Mouse (Mus musculus) hindbrain, embryonic 10.5 days (tissue): ENCODE measurements at regions not wholly inside any gene's neighbourhood (a gene's known extent, or its start where the extent isn't known, plus 50 kb on each side); places are given as distances from the start of the nearest gene placed in this dataset.
A peak's percentile ranks its signal among the peaks of the same experiment; 100 is the strongest.

Experiments used
- DNase-seq: peaks from one replicate; pipeline ENCODE4 v3.0.0-alpha.2; 2017; ENCODE audit warnings: low spot score
- H3K27ac ChIP-seq: fragments of 300-500 bp; sonication (generic); 2 replicates; pipeline ENCODE4 v1.5.1; 2016; ENCODE audit warnings: mild to moderate bottlenecking, moderate library complexity
- H3K27me3 ChIP-seq: fragments of 300-500 bp; sonication (generic); 2 replicates; pipeline ENCODE4 v1.6.1; 2016; ENCODE audit warnings: mild to moderate bottlenecking; ENCODE audit not compliant: poor library complexity, insufficient read depth, severe bottlenecking
- H3K36me3 ChIP-seq: fragments of 300-500 bp; sonication (generic); 2 replicates; pipeline ENCODE4 v1.6.1; 2016; ENCODE audit warnings: mild to moderate bottlenecking, moderate library complexity
- H3K4me1 ChIP-seq: fragments of 300-500 bp; sonication (generic); replicated peaks from 2 replicates; pipeline ENCODE4 v1.6.1; 2016; ENCODE audit warnings: mild to moderate bottlenecking
- H3K4me3 ChIP-seq: fragments of 300-500 bp; sonication (generic); 2 replicates; pipeline ENCODE4 v1.5.1; 2016; ENCODE audit warnings: mild to moderate bottlenecking, moderate library complexity
- H3K9me3 ChIP-seq: fragments of 300-500 bp; sonication (generic); 2 replicates; pipeline ENCODE4 v1.6.1; 2016; ENCODE audit warnings: mild to moderate bottlenecking, moderate library complexity
- WGBS: fragments of 180-500 bp; shearing (Covaris S2); methylation state at CpG from one replicate; pipeline ENCODE4 v1.1.7; 2016; 5-methylcytosine and 5-hydroxymethylcytosine counted together

DNA sequence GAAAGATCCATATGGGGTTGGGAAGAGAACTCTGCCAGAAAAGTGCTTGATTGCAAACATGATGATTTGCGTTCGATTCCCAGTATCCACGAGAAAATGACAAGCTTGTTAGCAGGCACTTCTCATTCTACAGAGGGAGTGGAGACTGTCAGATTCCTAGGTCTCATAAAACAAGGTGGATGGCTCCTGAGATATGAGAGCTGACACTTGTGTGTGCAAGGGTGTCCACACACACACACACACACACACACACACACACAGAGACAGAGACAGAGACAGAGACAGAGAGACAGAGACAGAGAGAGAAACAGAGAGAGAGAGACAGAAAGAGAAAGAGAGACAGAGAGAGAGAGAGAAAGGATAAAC is 585.4 kb downstream of the Cdk5rap2 start:
- no peak overlapping the region for H3K4me3 ChIP-seq
- peaks cover 50% of the 10 kb centered on the region for H3K27me3 ChIP-seq
- peak overlapping the region; percentile 45; the same call in 1 of the 2 replicates for H3K27ac ChIP-seq
- DNase-seq, result no peak
- no peaks in the 10 kb centered on the region for H3K9me3 ChIP-seq
- H3K4me1 ChIP-seq, result peaks cover 17% of the 10 kb centered on the region
- no peaks in the 10 kb centered on the region for H3K36me3 ChIP-seq
- 30% methylated on average over 3 of the region's 3 CpGs for WGBS

DNA sequence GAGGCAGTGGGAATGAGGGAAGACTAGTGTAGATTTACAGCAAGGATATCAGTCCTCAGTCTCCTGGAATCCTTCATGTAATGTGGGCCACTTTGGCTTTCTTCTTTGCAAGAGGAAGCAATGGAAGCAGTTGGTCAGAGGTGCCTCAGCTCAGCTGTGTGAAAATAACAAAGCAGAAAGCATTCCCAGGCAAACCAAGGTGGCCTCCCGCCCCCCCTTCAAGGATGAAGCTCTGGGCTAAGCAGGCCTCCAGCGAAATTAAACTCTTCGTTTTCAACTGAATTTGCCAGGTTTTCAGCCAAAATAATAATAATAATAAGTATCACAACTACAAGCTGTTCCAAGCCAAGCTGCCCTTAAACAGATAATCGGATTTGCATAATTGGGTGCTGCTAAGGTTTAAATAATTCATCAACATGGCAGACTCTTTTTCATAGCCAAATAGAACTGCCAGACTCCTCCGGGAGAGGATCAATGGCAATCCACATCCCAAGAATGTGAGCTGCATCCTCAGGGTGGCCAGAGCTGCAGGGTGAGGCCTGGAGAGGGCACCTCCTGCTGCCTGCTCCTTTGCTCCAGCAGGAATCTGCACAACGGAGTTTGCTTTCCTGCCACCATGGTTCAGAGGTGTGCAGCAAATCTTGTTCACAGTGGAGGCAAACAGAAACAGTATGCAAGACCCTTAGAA is 585.9 kb downstream of the Cdk5rap2 start:
- Histone ChIP-seq H3K9me3 (no peaks in the 10 kb centered on the region), H3K27me3 (peaks cover 54% of the 10 kb centered on the region), H3K27ac (peak overlapping the region; percentile 45; the same call in 1 of the 2 replicates), H3K4me3 (no peak overlapping the region), H3K4me1 (peaks cover 17% of the 10 kb centered on the region), H3K36me3 (no peaks in the 10 kb centered on the region)
- 13% methylated on average over 6 of the region's 6 CpGs for WGBS
- DNase-seq, result no peak

DNA sequence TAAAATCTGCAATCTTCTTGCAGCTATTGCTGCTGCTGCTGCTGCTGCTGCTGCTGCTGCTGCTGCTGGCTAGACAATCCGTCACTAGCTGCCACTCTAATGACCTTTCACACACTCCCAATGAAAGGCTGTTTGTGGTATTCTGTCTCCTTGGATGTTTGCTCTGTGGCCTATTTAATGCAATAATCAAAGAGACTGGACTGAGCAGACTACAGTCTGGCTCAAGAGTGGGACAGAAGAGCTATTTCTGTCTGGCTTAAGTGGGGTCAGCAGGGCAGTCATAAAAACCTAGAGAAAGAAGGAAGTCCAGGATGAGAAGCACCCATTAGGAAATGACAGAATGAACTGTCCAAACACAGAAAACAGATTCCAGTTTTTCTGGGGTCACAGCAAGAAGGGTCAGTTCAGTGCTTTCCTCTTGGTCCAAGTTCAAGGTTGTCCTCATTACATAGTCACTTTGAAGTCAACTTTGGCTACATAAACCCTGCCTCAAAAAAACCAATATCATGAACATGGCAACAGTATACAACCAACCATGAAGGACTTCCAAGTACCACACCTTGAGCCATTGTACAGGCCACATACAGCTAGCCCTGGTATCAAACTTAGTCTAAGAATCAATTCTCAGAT is 586.8 kb downstream of the Cdk5rap2 start:
- WGBS, result 5% methylated on average over 1 of the region's 1 CpGs

DNA sequence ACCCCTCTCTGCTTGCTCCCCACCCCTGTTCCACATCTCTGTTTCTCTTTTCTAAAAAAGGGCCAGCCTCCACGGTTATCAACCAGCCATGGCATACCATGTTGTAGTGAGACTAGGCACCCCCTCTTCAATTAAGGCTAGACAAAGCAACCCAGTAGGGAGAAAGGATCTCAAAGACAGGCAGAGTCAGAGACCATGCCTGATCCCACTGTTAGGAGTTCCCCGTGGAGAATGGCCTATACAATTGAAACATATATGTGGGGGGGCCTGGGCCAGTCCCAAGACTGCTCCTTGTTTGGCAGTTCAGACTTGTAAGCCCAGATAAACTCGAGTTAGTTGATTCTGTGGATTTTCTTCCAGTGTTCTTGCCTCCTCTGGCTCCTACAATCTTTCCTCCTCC is 591.4 kb downstream of the Cdk5rap2 start:
- WGBS, result 17% methylated on average over 3 of the region's 3 CpGs
- no peak overlapping the region for H3K4me3 ChIP-seq

More for the DNA sequence above, 586.8 kb downstream of the Cdk5rap2 start:
- Histone ChIP-seq H3K36me3 (no peaks in the 10 kb centered on the region), H3K4me1 (peaks cover 21% of the 10 kb centered on the region), H3K27me3 (peaks cover 54% of the 10 kb centered on the region), H3K9me3 (no peaks in the 10 kb centered on the region), H3K4me3 (no peak overlapping the region), H3K27ac (0 out of 2 replicates have a peak overlapping the region, but pooled peaks have one; percentile 16)
- peak; percentile 23 for DNase-seq

DNA sequence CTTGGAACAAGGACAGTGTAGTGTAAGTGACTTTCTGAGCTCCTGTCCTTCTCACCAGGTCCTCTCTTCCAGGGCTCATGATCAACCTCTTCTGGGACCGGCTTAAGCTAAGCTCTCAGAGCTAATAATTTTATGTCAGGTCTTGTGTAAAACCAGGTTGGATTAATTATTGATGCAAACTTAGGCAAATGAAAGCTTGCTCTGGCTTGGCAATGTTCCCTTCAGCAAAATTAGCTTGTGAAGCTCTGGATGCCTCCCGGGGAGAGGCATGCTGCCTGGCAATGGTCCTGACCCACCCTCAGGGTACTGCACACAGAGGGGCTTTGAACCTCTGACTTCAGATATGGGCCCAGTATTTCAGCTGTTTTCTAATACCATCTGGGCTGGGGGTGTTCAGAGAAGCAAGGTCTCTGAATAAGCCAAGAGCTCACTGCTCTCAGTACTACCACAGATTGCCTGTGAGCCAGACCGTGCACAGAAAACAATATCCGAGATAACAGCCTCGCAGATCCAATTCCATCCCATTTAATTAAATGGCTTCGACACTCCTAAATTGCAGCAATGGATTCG is 624.7 kb downstream of the Cdk5rap2 start:
- 93% methylated on average over 7 of the region's 7 CpGs for WGBS
- no peak overlapping the region for H3K27ac ChIP-seq
- no peaks in the 10 kb centered on the region for H3K9me3 ChIP-seq
- H3K4me3 ChIP-seq, result no peak overlapping the region
- H3K27me3 ChIP-seq, result no peaks in the 10 kb centered on the region
- H3K36me3 ChIP-seq, result no peaks in the 10 kb centered on the region
- no peak for DNase-seq
- H3K4me1 ChIP-seq, result no peaks in the 10 kb centered on the region

More for the DNA sequence above, 591.4 kb downstream of the Cdk5rap2 start:
- peaks cover 11% of the 10 kb centered on the region; the same call in 1 of the 2 replicates for H3K4me1 ChIP-seq
- no peaks in the 10 kb centered on the region for H3K36me3 ChIP-seq
- no peak overlapping the region for H3K27ac ChIP-seq
- DNase-seq, result no peak
- no peaks in the 10 kb centered on the region for H3K9me3 ChIP-seq
- peaks cover 36% of the 10 kb centered on the region for H3K27me3 ChIP-seq

DNA sequence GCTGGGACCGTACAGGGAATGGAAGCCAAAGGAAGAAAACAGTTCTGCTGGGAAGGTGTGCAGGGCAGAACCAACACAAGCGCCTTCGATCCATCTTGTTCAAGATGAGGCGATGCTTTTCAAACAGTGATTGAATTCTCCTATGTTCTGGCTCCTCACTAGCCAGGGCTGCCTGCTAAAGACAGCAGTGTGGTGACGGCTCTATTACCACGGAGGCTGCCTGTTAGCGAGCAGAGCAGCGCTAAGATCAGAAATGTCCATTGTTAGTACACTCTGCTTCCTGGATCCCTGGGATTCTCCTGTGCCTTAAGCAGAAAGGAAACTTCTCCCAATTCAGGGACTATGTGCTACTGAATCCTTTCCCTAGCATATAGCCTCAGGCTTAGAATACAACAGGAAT is 629.0 kb downstream of the Cdk5rap2 start:
- Histone ChIP-seq H3K4me1 (0 out of 2 replicates have a peak, but pooled peaks cover 4% of the 10 kb centered on the region), H3K36me3 (no peaks in the 10 kb centered on the region), H3K9me3 (no peaks in the 10 kb centered on the region), H3K27ac (no peak overlapping the region), H3K4me3 (no peak overlapping the region), H3K27me3 (no peaks in the 10 kb centered on the region)
- no peak for DNase-seq
- 74% methylated on average over 8 of the region's 8 CpGs for WGBS

DNA sequence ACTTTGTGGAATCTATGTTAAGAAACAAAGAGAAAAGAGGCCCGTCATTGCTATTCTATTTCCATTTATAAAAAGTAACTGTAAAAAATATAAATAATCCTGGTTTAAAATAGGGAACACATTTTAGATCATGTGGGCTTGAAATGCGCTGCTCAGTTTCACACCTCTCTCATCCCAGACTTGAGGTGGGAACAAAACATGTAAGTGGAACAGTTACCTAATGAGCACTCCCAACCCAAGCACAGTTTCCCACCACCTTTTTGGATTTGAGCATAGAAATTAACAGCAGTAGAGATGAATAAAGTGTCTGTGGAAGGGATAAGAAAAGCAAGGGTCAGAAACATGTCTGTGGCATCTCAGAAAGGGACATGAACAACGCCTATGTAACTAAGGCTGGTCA is 648.4 kb downstream of the Cdk5rap2 start:
- Histone ChIP-seq H3K27me3 (no peaks in the 10 kb centered on the region), H3K27ac (no peak overlapping the region), H3K9me3 (no peaks in the 10 kb centered on the region), H3K4me1 (no peaks in the 10 kb centered on the region), H3K4me3 (no peak overlapping the region), H3K36me3 (no peaks in the 10 kb centered on the region)
- no peak for DNase-seq
- 87% methylated on average over 3 of the region's 3 CpGs for WGBS

DNA sequence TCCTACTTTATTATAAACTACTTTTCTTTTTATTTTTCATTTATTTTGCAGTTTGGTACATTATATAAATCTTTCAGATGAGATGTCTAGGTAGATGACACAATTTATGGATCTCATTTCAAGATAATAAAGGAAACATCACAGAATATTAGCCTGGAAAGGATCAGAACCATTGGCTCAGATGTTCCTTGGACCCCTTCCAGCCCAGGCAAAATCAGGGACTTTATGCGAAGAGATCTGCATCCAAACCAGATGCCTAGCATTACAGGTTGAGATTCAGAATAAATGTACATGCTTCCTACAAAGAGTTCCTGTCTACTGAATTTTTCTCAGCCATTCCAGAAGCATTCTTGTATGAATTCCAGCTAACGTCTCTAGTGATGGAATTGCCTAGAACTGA is 650.6 kb downstream of the Cdk5rap2 start:
- no peaks in the 10 kb centered on the region for H3K4me1 ChIP-seq
- no peak for DNase-seq
- 85% methylated on average over 2 of the region's 2 CpGs for WGBS
- no peak overlapping the region for H3K27ac ChIP-seq
- H3K27me3 ChIP-seq, result no peaks in the 10 kb centered on the region
- H3K9me3 ChIP-seq, result no peaks in the 10 kb centered on the region
- H3K36me3 ChIP-seq, result no peaks in the 10 kb centered on the region
- no peak overlapping the region for H3K4me3 ChIP-seq

DNA sequence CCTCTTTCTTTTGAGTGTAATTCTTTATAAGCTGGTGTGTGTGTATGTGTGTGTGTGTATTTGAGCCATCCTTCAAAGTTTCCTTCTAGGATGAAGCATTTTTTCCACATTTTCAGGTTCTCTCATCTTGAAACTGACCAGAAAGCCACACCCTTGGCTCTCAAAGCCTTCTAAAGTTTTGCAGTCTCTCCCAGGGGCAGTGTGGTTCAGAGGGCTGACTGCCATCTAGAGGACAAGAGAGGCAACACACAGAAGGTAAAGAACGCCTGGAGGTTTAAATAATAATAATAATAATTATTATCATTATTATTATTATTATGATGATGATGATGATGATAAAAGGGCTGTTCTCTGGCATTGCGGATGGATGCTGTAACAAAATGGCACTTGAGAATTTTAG is 655.7 kb downstream of the Cdk5rap2 start:
- no peak overlapping the region for H3K27ac ChIP-seq
- DNase-seq, result no peak
- no peak overlapping the region for H3K4me3 ChIP-seq
- no peaks in the 10 kb centered on the region for H3K4me1 ChIP-seq
- H3K9me3 ChIP-seq, result no peaks in the 10 kb centered on the region
- H3K36me3 ChIP-seq, result no peaks in the 10 kb centered on the region
- 65% methylated on average over 2 of the region's 2 CpGs for WGBS
- H3K27me3 ChIP-seq, result no peaks in the 10 kb centered on the region

DNA sequence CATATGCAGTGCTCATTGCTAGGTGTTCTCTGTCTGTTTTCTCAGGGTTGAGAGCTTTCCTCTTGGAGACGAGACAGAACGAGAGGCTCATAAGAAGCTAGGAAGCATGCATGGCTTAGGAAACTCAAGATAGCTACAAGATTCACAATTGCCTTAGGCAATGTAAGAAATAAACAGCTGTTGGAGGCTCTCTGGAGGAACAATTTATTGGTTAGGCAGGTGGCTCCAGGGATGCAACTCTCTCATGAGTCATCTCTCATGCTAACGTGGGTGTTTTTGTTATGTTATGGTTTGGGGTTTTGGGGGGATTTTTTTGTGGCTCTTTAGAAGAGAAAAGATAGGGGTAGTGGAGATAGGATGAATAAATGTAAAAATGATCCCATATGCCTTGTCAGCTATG is 657.2 kb downstream of the Cdk5rap2 start:
- Histone ChIP-seq H3K27ac (no peak overlapping the region), H3K36me3 (no peaks in the 10 kb centered on the region), H3K4me3 (no peak overlapping the region), H3K4me1 (no peaks in the 10 kb centered on the region), H3K9me3 (no peaks in the 10 kb centered on the region), H3K27me3 (no peaks in the 10 kb centered on the region)
- DNase-seq, result no peak
- WGBS, result 84% methylated on average over 3 of the region's 3 CpGs

DNA sequence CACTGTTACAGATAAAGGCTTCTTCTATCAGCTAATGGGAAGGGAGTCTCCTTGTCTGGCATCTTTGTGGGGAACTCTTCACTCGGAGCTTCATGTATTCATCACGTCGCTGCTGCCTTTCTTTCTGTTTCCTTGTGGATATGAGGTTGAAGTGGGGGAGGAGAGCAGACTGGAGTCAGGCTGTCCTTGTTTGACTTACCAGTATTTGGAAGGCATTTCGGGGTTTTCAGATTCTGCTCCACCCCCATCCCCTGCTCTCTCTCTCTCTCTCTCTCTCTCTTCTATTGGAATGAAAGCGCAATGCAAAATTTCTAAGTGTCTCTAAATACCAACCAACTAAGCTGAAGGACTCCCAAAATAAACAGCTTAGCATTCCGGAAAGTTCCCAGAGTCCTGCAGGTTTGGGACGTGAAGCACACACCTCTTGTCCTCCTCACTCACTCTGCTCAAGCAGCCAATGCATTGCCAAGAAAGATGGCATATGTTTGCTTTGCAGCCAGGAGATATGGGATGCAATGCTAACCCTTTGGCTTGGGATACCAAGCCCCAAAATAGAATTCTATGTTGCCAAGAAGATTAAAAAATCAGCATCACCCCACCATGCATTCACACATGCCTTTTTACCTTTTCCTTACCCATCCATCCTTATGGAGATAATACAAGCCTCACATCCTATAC is 670.3 kb downstream of the Cdk5rap2 start:
- WGBS, result 84% methylated on average over 7 of the region's 7 CpGs
- Histone ChIP-seq H3K4me1 (no peaks in the 10 kb centered on the region), H3K27ac (no peak overlapping the region), H3K27me3 (no peaks in the 10 kb centered on the region), H3K9me3 (no peaks in the 10 kb centered on the region), H3K4me3 (no peak overlapping the region), H3K36me3 (no peaks in the 10 kb centered on the region)
- no peak for DNase-seq
